Mouse (Mus musculus) cerebellum, adult 2 months (tissue): ENCODE data around the gene Noc2l. TPM values are rescaled to one million over a fixed set of nuclear protein-coding genes. Genes with fewer than 3 reads are reported as not detected.

Source experiments
- DNase-seq, 2 experiments: peaks; one replicate each; pipeline ENCODE4 v3.0.0; 2021
- H3K27ac ChIP-seq: fragments of 200-500 bp; 2 replicates; pipeline ENCODE4 v1.5.1; 2012; ENCODE audit warnings: low read length, control low read depth, inconsistent platforms; ENCODE audit not compliant: insufficient read depth
- H3K27me3 ChIP-seq: fragments of 200-500 bp; 2 replicates; pipeline ENCODE4 v1.6.1; 2012; ENCODE audit warnings: inconsistent platforms, mild to moderate bottlenecking, low read length, moderate library complexity; ENCODE audit not compliant: control insufficient read depth, insufficient read depth
- H3K4me1 ChIP-seq: fragments of 200-500 bp; 2 replicates; pipeline ENCODE4 v1.6.1; 2011; ENCODE audit warnings: low read length; ENCODE audit not compliant: control insufficient read depth, insufficient read depth
- H3K4me3 ChIP-seq: fragments of 200-500 bp; replicated peaks from 2 replicates; pipeline ENCODE3; 2011; ENCODE audit warnings: mild to moderate bottlenecking, low read depth, low read length, control low read depth; ENCODE audit not compliant: insufficient read depth
- CTCF ChIP-seq: fragments of 200-500 bp; IDR thresholded peaks from 2 replicates; pipeline ENCODE4 v1.5.1; 2011; ENCODE audit warnings: low read depth, mild to moderate bottlenecking, control low read depth, low read length, moderate library complexity, borderline replicate concordance; ENCODE audit not compliant: insufficient read depth
- POLR2A ChIP-seq: fragments of 200-500 bp; IDR thresholded peaks from 2 replicates; pipeline ENCODE4 v1.6.1; 2011; ENCODE audit warnings: low read length, control low read depth, borderline replicate concordance; ENCODE audit not compliant: insufficient read depth
- WGBS: fragments of 180-500 bp; shearing (Covaris S2); methylation state at CpG from one replicate; pipeline ENCODE4 v1.1.7; 2018; 5-methylcytosine and 5-hydroxymethylcytosine counted together
- polyA plus RNA-seq: library from polyadenylated mRNA; depleted of rRNA; stranded (reverse); fragments of >200 nt; gene quantifications from 2 replicates; pipeline ENCODE4 v1.2.3, GENCODE M21; 2012

Gene Noc2l
- polyA plus RNA-seq, 1 experiment = 73.5 TPM

DNA sequence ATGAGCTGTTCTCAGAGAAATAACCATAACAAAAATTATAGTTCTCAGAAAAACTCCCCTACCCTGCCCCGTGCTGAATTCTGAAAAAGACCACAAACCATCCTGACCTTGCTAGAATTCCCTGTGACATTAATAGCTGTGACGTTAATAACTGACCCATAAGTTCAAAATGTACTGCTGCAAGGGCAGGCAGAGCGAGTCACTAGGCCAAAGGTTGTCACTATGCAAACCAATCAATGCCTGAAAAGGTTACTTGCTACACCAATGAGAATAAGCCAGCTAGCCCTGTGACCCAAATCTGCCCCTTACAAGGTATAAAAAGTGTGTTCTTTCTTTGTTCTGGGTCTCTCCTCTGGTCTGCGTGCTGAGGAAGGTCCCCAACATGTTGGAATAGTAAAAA is 26.9 kb upstream of the Noc2l start:
- H3K27ac ChIP-seq = no peak overlapping the region
- no peak for TF ChIP-seq CTCF
- no peak for TF ChIP-seq POLR2A
- DNase-seq = no peak
- H3K4me1 ChIP-seq = peaks cover 8% of the 10 kb centered on the region; the same call in 1 of the 2 replicates
- 93% methylated on average over 4 of the region's 4 CpGs for WGBS
- H3K4me3 ChIP-seq = no peak overlapping the region
- no peaks in the 10 kb centered on the region for H3K27me3 ChIP-seq

DNA sequence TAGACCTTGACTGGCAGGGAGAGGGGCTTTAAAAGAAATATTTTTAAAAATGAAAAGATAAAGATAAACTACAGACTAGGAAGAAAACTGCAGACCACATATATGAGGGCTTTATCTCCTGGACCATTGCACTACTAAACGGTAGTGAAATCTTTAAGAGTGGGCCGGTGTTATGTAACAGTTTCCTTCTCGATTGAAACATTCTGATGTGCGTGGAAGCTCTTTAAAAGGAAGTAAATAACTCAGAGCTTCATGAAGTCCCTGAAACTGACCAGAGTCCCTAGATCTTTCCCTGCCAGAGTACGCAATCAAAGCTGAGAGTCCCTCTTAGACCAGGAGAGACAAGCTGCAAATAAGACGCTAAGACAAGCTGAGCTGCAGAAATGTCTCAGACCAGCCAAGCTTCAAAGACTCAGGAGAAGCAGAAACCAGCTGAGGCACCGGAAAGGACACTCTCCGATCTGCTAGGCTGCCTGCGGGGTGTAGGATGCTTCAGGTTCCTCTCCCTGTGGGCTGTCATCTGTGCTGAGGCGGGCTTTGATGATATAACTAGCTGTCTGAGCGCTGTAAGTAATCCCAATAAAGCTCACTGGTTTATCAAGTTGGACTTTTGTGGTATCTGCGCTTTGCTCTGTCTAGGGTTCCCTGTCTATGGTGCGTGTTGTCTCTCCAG is 25.7 kb upstream of the Noc2l start:
- Histone ChIP-seq H3K4me3 (no peak overlapping the region), H3K27ac (no peak overlapping the region), H3K4me1 (peaks cover 4% of the 10 kb centered on the region; the same call in 1 of the 2 replicates), H3K27me3 (no peaks in the 10 kb centered on the region)
- 83% methylated on average over 13 of the region's 13 CpGs for WGBS
- TF ChIP-seq POLR2A = no peak
- no peak for DNase-seq

DNA sequence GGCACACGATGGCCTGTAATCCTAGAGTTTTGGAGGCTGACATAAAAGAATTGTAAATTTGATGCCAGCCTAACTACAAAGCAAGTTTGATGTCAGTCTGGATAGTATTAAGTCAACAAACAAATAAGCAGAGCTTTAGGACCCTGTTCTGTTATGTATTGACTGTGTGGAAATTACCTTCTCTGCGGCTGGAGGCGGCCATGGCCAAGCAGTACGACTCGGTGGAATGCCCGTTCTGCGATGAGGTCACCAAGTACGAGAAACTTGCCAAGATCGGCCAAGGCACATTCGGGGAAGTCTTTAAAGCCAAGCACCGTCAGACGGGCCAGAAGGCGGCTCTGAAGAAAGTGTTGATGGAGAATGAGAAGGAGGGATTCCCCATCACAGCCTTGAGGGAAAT is 22.7 kb upstream of the Noc2l start:
- 91% methylated on average over 13 of the region's 13 CpGs for WGBS
- no peak overlapping the region for H3K27ac ChIP-seq
- H3K4me1 ChIP-seq = peaks cover 16% of the 10 kb centered on the region
- TF ChIP-seq CTCF (no peak), POLR2A (no peak)
- H3K27me3 ChIP-seq = no peaks in the 10 kb centered on the region
- H3K4me3 ChIP-seq = no peak overlapping the region
- DNase-seq = no peak

DNA sequence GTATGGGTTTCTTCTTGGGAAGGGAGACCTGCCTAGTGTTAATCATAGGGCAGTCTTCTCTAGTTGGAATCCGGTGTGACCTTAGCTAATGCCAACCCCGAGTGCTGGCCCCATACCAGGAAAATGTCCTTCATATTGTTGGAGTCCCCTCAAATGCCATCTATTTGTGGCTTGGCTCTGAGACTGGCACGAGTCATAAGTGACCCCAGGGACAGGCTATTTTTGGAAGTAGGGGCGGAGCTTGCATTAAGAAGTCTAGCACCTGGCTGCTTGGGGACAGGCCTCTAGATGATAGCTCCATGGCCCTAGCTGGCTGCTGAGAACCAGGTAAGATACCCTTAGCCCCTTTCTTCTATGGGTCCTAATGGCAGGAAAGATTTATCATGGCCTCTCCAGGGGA is 20.2 kb upstream of the Noc2l start, which contains the start of gene Perm1:
Perm1 (plus strand) TSS at position 220 of the 400 bp plus-strand sequence.
- WGBS = 16% methylated on average over 4 of the region's 4 CpGs
- peak in 1 of 2 experiments; percentile 65 for DNase-seq
- Histone ChIP-seq H3K27me3 (no peaks in the 10 kb centered on the region), H3K4me3 (no peak within 1 kb of the TSS), H3K4me1 (peaks cover 16% of the 10 kb centered on the region), H3K27ac (no peak within 1 kb of the TSS)
- no peak for TF ChIP-seq CTCF
- no peak for TF ChIP-seq POLR2A

DNA sequence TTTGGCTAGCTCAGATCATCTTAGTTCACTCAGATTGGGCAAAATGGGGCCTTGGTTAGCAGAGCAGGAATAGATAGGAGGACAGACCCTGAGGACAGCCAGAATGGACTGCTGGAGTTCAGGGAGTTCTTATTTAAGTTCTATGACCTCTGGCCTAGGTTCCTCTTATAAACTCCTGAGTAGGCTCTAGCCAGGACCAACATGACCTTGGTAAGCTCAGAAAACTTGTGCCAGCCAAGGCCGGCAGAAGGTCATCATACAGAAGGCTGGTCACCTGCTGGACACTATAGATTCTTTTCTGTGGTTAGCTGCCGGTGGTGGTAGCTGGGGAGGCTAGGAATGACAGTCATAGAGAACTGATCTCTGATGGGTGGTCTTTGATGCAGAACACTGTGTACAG is 19.6 kb upstream of the Noc2l start:
- TF ChIP-seq CTCF (no peak), POLR2A (no peak)
- DNase-seq = no peak
- Histone ChIP-seq H3K4me1 (peaks cover 16% of the 10 kb centered on the region), H3K27me3 (no peaks in the 10 kb centered on the region), H3K4me3 (no peak overlapping the region), H3K27ac (no peak overlapping the region)
- 76% methylated on average over 2 of the region's 2 CpGs for WGBS

DNA sequence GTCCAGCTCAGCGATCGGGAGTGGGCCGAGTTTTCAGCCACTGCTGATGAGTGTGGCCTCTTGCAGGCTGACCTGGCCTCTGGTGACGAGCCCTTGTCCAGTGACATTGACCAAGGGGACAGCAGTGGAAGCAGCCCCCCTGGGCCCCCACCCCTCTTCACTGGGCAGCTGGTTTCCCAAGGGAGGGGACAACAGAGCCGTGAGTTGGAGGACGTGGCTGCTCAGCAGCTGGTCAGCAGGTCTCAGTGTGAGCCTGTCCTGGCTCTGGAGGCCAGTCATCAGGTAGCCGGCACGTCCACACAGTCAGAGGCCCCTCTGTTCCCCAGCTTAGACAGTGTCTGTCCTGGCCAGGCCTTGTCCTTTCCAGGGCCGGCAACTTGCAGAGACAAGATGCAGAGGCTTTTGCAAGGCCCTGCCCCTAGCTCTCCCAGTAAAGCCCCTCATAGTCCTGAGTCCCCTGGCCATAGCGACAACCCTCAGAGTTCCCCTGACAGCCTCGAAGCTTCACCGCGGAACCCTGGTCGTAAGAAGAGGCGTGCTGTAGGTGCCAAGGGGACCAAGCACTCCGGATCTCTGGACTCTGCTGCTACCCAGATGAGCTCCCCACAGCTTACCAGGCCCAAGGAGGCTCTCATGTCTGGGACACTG is 18.7 kb upstream of the Noc2l start:
- no peak for TF ChIP-seq CTCF
- TF ChIP-seq POLR2A = no peak
- Histone ChIP-seq H3K27ac (no peak overlapping the region), H3K4me1 (peaks cover 16% of the 10 kb centered on the region), H3K27me3 (no peaks in the 10 kb centered on the region), H3K4me3 (no peak overlapping the region)
- 52% methylated on average over 16 of the region's 16 CpGs for WGBS
- DNase-seq = no peak

DNA sequence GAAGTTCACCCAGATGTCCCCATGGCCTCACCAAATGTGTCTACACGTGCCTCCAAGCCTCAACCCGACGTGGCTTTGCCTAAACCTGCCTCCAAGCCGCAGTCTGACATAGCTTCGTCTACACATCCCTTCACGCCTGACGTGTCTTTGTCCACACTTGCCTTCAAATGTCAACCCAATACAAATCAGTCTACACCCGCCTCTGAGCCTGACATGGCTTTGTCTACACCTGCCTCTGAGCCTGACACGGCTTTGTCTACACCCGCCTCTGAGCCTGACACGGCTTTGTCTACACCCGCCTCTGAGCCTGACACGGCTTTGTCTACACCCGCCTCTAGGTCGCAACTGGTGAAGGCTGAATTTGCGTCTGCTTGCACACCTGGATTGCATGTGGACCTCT is 18.0 kb upstream of the Noc2l start:
- no peaks in the 10 kb centered on the region for H3K27me3 ChIP-seq
- H3K27ac ChIP-seq = no peak overlapping the region
- TF ChIP-seq POLR2A (no peak), CTCF (no peak)
- 80% methylated on average over 16 of the region's 16 CpGs for WGBS
- no peak for DNase-seq
- H3K4me3 ChIP-seq = no peak overlapping the region
- peaks cover 16% of the 10 kb centered on the region for H3K4me1 ChIP-seq

DNA sequence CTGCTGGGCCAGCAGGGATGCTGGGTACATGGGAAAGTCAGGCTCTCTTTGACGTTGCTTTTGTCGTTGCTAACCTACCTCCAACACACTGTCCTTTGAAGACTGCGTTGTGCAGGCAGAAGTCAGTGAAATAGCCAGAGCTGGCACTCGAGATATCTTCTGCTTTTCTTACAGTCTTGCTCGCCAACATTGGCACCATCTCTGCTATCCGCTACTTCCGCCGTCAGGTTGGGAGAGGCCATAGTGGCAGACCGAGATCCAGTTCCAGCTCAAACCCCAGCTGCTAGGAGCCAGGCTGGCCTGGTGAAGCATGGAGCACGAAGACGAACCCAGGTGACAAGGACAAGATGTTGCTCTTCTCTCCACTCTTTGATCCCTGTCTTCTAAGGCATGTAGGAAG is 15.9 kb upstream of the Noc2l start:
- Histone ChIP-seq H3K4me3 (no peak overlapping the region), H3K4me1 (peaks cover 16% of the 10 kb centered on the region), H3K27ac (no peak overlapping the region), H3K27me3 (no peaks in the 10 kb centered on the region)
- TF ChIP-seq CTCF (no peak), POLR2A (no peak)
- 76% methylated on average over 11 of the region's 11 CpGs for WGBS
- DNase-seq = no peak
